Mouse (Mus musculus) embryonic fibroblast, embryonic 13.5 days (primary cell): Measurements from ENCODE around the gene Ttc33. TPM values are rescaled to one million over a fixed set of nuclear protein-coding genes. Genes with fewer than 3 reads are reported as not detected.

Experiments used
- H3K27ac ChIP-seq: 2 replicates; pipeline ENCODE4 v1.5.1; 2012; ENCODE audit warnings: low read length, control low read depth, inconsistent platforms; ENCODE audit not compliant: insufficient read depth
- H3K4me1 ChIP-seq: 2 replicates; pipeline ENCODE4 v1.6.1; 2011; ENCODE audit warnings: low read length; ENCODE audit not compliant: control insufficient read depth, insufficient read depth
- H3K4me3 ChIP-seq: 2 replicates; pipeline ENCODE4 v1.5.1; 2011; ENCODE audit warnings: mild to moderate bottlenecking, control low read depth, low read length; ENCODE audit not compliant: insufficient read depth
- CTCF ChIP-seq: IDR thresholded peaks from 2 replicates; pipeline ENCODE4 v1.5.1; 2011; ENCODE audit warnings: mild to moderate bottlenecking, control low read depth, low read length, moderate library complexity, borderline replicate concordance; ENCODE audit not compliant: insufficient read depth
- POLR2A ChIP-seq: IDR thresholded peaks from 2 replicates; pipeline ENCODE4 v1.6.1; 2011; ENCODE audit warnings: low read depth, mild to moderate bottlenecking, control low read depth, low read length, moderate library complexity
- polyA plus RNA-seq: library from polyadenylated mRNA; stranded (reverse); fragments of >200 nt; gene quantifications from 2 replicates; pipeline ENCODE4 v1.2.4, GENCODE M21; 2011; ENCODE audit warnings: low read depth; ENCODE audit not compliant: missing spikeins, insufficient read length

The Ttc33 gene
- 23.2 and 28.7 TPM in 2 replicates for polyA plus RNA-seq

DNA sequence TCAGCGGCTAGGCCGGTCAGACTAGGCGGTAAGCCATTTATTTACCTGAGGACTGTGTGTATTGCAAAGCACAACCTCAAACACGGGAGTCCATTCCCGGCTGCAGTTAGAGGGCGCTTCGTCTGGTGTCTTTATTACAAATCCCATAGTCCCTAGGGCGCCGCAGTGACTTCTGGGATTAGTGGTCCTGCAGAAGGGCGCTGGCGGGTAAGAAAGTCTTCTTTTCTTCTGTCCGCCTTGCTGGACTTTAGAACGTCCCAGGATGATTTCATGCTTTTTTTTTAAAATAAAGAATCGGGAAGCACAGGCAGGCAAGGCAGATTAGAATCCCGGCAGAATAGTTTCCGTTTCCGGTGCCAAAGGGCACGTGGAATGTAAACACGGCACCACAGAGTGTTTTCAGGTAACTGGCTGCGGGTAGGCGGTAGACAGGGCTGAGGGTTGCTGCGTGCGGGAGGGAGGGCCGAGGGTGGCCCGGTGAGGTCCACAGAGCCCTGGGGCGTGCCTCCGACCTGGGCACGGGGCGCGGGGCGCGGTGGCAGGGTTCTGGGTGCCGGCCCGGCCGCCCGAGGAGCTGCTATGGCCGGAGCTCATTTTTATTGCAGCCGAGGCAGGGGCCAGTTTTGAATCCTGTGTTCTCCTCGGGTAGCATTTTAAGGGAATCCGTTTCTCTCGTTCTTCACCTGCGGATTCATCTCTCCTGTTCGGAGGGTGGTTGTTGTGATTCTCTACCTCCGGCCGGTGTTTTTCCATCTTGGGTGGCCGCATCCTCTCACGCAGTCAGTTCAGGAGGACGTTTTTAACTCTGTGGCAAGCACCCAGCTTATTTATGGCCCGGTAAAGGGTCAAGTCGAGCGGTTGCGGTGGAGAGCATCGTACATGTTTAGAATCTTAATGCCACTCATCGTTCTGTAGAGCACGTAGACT, at the start of gene Ttc33:
Gene Ttc33 (plus strand): TSS at position 160 of the 927 bp plus-strand sequence.
- Histone ChIP-seq H3K27ac (peak within 1 kb of the TSS; percentile 80), H3K4me1 (no peaks in the 10 kb centered on the region), H3K4me3 (peak within 1 kb of the TSS; percentile 81)
- TF ChIP-seq POLR2A (peak; percentile 66), CTCF (no peak)

DNA sequence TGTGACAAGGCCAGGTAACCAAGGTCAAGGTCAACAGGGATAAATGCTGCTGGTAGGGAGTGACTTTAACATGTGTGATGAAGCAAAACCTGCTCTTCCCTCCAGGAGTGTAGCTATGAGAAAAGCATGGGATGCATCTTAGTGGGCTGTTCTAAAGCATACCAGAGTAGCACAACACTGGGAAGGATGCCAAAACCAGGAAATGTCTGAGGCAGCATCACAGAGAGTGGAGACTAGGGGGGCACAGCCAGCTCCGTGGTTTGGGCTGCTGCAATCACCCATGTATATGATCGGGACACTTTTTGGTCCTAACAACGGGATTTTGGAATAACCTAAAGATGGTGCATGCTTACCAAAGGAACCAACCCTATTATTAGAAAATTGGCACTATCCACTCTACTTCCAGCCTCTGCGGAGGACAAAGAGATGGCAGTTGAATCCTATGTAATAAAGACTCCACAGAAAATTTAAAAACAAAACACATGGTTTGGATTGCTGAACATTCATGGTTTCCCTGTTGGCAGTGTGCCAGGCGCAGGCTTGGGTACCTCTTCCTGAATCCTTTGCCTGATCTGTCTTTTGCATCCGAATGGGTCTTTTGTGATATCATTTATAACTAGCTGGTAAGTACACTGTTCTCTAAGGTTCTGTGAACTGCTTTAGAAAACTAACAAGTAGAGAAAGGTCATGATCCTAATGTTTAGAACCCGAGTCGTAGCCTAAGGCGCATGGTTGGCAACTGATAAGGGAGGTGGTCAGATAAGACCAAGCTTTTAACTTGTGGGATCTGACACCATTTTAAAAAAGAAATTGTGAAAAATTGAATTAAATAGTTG, 47.1 kb upstream of the Ttc33 start:
- Histone ChIP-seq H3K4me3 (no peak overlapping the region), H3K4me1 (no peaks in the 10 kb centered on the region), H3K27ac (no peak overlapping the region)
- TF ChIP-seq POLR2A (no peak), CTCF (no peak)

DNA sequence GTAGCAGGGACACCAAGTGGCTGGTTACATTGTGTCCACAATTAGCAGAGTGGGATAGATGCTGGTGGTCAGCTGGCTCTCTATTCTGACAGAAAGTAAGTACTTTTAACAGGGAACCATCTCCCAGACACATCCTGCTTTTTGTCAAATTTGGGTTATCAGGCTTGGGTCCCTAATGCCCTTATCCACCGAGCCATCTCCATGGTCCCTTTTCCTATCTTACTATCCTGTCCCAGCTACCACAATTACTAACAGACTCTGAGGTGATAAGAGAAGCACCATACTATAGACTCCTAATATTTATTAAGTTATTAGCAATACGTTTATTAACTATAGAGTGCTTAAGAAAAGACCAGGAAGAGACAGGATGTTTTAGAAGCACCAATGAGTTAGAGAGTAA, 46.0 kb upstream of the Ttc33 start:
- Histone ChIP-seq H3K4me1 (no peaks in the 10 kb centered on the region), H3K27ac (no peak overlapping the region), H3K4me3 (no peak overlapping the region)
- TF ChIP-seq POLR2A (no peak), CTCF (no peak)

DNA sequence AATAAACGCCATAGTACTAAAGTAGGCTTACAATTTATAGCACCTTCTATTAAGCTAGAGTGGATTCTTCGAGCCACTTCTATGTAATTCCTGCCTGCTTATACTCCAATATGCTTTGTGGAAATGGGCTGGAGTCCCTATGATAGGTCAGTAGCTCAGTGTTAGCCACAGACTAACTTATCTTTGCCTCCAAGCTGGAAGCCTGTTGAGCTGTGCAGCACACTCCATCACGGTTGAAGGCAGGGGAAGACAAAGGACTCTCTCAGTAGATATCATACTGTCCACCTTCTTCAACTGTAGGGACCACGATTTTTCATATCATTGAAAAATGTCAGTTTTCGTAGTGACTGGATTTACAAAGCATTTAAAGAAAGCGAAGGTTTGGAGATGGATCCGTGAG, 45.5 kb upstream of the Ttc33 start:
- no peak overlapping the region for H3K27ac ChIP-seq
- no peaks in the 10 kb centered on the region for H3K4me1 ChIP-seq
- H3K4me3 ChIP-seq: no peak overlapping the region
- no peak for TF ChIP-seq CTCF
- TF ChIP-seq POLR2A: no peak

DNA sequence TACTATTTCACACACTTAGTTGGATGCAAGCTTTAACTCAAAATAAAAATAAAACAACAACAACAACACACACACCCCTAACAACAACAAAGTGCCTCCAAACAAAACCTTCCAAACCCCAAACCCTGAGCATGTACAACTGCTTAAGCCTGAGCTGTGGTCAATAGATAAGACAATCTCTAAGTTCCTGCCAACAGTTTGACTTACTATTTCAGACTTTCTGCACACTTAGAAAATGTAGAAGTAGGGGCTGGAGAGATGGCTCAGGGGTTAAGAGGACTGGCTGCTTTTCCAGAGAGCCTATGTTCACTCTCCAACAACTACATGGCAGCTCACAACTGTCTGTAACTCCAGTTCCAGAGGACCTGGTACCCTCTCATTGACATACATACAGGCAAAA, 45.0 kb upstream of the Ttc33 start:
- TF ChIP-seq CTCF (no peak), POLR2A (no peak)
- no peak overlapping the region for H3K4me3 ChIP-seq
- no peak overlapping the region for H3K27ac ChIP-seq
- H3K4me1 ChIP-seq: 0 out of 2 replicates have a peak, but pooled peaks cover 4% of the 10 kb centered on the region

DNA sequence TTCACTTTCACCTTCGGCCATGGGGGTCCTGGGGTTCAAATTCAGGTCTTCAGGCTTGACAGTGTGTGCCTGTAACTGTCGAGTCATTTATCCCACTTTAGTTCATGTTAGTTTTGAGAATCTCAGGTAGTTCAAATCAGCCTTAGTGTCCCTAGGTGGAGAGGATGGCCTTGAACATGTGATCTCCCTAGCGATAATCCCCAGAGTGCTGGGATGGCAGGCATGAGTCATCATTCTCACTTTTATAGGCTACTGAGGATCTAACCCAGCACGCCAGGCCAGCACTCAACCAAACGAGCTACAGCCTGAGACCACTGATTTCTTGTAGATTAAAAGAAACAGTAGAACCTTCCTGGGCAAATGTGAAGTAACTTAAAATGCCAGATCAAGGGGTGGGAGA, 43.3 kb upstream of the Ttc33 start:
- no peak overlapping the region for H3K27ac ChIP-seq
- TF ChIP-seq CTCF: no peak
- no peak for TF ChIP-seq POLR2A
- peaks cover 7% of the 10 kb centered on the region for H3K4me1 ChIP-seq
- no peak overlapping the region for H3K4me3 ChIP-seq

DNA sequence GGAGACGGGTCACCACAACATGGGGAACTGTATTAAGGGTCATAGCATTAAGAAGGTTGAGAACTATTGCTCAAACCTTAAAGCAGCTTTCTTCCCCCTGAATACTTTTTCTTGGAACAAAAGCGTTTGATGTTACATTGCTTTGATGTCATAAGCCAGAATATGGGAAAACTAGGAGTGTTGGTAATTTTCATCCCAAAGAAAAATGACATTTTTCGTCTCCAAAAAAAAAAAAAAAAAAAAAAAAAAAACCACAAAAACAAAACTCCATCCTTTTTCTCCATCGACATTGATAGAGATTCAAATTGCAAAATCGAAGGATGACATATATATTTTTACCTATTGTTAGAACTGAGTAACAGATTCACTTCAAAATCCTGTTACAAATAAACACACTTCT, 42.6 kb upstream of the Ttc33 start:
- Histone ChIP-seq H3K4me1 (peaks cover 7% of the 10 kb centered on the region), H3K4me3 (no peak overlapping the region), H3K27ac (no peak overlapping the region)
- TF ChIP-seq CTCF: no peak
- no peak for TF ChIP-seq POLR2A

DNA sequence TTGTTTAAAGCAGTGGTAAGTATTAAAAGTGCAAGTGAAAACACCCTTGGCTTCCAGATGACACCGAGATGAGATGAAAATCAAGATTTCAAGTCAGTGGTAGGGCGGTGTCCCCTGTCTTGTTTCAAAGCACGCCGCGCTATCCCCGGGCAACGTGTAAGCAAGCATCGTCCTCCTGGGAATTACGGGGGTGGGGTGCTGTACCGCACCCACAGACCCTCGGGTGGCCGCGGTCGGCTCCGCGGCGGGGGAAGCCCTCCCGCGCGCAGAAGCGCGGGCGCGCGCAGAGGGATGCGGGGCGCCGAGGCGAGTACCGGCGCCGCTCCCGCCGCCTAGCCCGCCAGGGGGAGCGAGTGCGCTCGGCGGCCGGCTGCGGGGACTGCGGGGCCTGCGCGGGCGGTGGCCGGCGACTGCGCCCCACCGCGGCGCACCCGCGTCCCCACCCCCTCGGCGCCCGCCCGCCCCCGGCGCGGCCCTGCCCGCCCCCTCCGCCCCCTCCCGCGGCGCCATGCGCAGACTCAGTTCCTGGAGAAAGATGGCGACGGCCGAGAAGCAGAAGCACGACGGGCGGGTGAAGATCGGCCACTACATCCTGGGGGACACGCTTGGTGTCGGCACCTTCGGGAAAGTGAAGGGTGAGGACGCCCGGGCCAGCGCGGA, 41.8 kb upstream of the Ttc33 start, which contains the start of gene Prkaa1:
Gene Prkaa1 (plus strand): TSS at position 501 of the 660 bp plus-strand sequence.
- peak within 1 kb of the TSS; percentile 71 for H3K27ac ChIP-seq
- H3K4me1 ChIP-seq: peaks cover 7% of the 10 kb centered on the region
- peak within 1 kb of the TSS; percentile 93 for H3K4me3 ChIP-seq
- TF ChIP-seq CTCF (no peak), POLR2A (peak; percentile 88)

DNA sequence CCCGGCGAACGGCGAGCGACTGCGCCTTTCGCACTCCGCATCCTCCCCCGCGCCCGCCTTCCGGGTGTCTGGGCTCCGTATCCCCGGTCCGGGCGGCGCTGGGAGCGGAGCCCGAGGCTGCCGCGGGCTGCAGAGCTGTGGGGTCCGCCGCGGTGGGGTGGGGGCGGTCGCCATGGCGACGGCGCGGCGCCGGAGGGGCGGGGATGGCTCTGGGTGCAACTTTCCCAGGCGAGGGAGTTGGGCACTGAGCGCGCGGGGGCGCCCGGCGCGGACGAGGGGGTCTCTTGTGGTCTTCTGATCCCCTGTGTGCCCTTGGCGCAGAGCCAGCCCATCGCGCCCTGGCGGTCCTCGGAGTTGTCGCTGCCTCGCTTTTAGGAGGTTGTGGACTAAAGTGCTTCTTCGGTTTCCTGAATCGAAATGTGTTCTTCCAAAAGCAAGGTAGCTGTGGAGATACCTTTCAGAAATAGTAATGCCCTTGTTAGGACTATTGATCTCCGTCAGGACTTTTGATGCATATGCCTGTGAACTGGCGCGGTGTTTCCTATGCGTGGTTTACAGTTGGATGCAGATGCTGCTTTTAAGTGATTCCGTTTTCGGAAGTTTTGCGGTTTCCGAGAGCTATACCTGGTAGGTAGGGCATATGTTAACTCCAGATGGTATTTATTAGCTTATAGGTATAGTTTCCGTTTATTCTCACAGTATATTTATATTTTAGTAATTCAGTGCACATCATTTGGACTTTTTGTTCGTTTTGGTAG, 41.1 kb upstream of the Ttc33 start:
- Histone ChIP-seq H3K27ac (peak overlapping the region; percentile 71), H3K4me3 (peak overlapping the region; percentile 93), H3K4me1 (peaks cover 7% of the 10 kb centered on the region)
- TF ChIP-seq CTCF (no peak), POLR2A (no peak)
